Mouse (Mus musculus) common myeloid progenitor, adult 5-6 weeks (primary cell): ENCODE results near the gene Zfr2. TPM values are rescaled to one million over a fixed set of nuclear protein-coding genes. Genes with fewer than 3 reads are reported as not detected.
"Not testable (repeated sequence)": the region's sequence is repeated elsewhere in the genome, so short reads cannot be mapped to it uniquely, and the experiment has no call there.

Experiments used
- ATAC-seq: replicated peaks from 2 replicates; pipeline ENCODE4 v1.8.0; 2016; ENCODE audit warnings: low read depth, mild to moderate bottlenecking, moderate TSS enrichment, inconsistent platforms; ENCODE audit not compliant: poor library complexity, severe bottlenecking
- total RNA-seq: library from RNA; stranded (forward); fragments of 200-1000, 187-1606 nt; gene quantifications from 2 replicates; pipeline ENCODE4 v1.2.3, GENCODE M21; 2017

Zfr2 gene
- total RNA-seq, 1 experiment from 2014 or later: not detected

DNA sequence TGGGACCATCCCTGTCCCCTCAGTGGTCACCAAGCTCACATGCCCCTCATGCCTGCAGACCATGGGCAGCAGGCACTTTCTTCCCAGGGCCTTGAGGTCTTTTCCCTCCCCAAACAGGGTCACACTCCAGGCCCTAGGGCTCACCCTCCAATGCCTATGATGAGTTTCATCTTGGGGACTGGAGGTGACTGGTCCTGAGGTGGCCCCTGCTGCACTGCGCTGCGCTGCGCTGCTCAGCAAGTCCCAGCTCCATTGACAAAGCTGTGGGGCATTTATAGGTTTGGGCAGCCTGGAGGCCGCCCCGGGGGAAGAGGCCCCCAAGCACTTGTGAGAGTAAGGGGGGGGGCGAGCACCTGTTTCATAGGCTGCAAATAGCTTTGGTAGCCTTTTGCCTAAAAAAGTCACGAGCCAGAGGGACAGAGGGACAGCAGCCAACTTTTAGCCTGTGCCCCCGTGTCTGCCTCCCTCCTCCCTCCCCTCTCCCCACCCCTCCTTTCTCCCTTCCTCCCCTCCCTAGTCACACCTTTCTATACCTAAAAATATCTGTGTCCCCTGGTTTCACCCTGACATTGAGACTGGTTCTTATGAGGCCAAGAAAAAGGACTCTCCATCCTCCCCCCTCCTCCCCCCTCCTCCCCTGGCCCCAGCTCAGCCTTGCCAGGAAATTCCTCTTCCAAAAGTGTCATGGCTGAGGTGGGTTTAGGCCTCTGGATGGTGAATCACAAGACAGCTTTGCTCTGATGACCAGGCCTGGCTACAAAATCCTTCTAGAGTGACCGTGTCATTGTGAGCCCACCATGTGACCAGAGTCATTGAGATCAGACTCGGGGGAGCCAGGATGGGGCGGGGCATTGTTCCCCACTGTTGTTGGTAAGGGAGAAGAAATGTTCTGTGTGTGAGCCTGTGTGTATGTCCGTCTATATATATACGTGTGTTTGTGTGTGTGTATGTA, 30.9 kb upstream of the Zfr2 start, which contains the start of gene Nmrk2:
Nmrk2 (minus strand) TSS at position 245 of the 952 bp plus-strand sequence.
- ATAC-seq: no peak

GRCm38 (mm10) chr10:81202978-81203720, 29.8 kb upstream of the Zfr2 start:
- peak; percentile 68 for ATAC-seq

DNA sequence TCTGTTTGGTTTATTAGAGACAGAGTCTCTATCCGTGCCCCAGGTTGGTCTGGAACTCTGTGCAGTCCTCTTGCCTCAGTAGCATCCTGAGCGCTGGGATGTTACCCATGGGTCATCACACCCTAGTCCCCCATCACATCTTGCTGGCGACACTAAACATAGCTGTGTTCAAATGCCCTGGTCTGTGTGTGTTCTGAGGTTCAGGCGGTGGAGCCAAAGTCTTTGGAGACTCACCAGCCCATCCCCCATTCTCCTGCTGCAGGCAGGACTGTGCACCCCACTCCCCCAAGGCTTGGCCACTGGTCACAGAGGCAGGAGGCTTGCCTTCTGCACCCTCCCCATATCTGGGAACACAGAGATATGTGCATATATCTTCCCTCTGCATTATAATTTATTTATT, 28.8 kb upstream of the Zfr2 start:
- ATAC-seq: no peak

DNA sequence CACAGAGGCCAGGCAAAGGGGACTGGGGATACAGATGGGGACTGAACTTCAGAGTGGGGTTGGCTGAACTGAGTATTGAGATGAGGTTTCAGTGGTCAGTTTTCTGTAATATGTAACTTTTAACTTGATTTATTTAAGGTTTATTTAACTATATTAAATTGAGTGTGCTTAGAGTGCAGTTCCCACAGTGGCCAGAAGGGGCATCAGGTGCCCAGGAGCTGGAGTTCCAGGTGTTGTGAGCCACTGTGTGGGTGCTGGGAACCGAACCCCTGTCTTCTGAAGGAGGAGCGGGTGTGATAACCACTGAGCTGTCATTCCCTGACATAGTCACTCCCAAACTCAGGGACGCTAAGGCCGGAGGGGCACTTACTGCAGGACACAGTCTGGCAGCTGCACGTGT, 22.8 kb upstream of the Zfr2 start:
- ATAC-seq: no peak

- ATAC-seq: no peak
These were observed 16.7 kb upstream of the Zfr2 start for GRCm38 (mm10) chr10:81216260-81216659.

GRCm38 (mm10) chr10:81216810-81217209, 16.1 kb upstream of the Zfr2 start:
- no peak for ATAC-seq

GRCm38 (mm10) chr10:81217267-81217666, 15.7 kb upstream of the Zfr2 start:
- ATAC-seq: not testable (repeated sequence)

- peak; percentile 65 for ATAC-seq
These were observed 15.0 kb upstream of the Zfr2 start for GRCm38 (mm10) chr10:81217964-81218363.

GRCm38 (mm10) chr10:81221402-81222015, 11.4 kb upstream of the Zfr2 start:
- ATAC-seq: peak; percentile 74

DNA sequence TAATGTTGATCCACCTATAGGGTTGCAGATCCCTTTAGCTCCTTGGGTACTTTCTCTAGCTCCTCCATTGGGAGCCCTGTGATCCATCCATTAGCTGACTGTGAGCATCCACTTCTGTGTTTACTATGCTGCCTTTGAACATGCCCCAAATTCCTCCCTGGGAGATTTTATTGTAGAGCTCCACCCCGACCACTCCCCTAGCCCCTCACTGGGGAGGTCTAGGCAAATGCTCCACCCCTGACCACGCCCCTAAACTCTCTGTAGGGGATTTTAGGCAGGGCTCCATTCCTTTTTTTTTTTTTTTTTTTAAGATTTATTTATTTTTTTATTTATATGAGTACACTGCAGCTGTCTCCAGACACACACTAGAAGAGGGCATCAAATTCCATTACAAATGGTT, 9.2 kb upstream of the Zfr2 start:
- not testable (repeated sequence) for ATAC-seq

- no peak for ATAC-seq
These were observed 3.1 kb upstream of the Zfr2 start for GRCm38 (mm10) chr10:81229735-81230437.

DNA sequence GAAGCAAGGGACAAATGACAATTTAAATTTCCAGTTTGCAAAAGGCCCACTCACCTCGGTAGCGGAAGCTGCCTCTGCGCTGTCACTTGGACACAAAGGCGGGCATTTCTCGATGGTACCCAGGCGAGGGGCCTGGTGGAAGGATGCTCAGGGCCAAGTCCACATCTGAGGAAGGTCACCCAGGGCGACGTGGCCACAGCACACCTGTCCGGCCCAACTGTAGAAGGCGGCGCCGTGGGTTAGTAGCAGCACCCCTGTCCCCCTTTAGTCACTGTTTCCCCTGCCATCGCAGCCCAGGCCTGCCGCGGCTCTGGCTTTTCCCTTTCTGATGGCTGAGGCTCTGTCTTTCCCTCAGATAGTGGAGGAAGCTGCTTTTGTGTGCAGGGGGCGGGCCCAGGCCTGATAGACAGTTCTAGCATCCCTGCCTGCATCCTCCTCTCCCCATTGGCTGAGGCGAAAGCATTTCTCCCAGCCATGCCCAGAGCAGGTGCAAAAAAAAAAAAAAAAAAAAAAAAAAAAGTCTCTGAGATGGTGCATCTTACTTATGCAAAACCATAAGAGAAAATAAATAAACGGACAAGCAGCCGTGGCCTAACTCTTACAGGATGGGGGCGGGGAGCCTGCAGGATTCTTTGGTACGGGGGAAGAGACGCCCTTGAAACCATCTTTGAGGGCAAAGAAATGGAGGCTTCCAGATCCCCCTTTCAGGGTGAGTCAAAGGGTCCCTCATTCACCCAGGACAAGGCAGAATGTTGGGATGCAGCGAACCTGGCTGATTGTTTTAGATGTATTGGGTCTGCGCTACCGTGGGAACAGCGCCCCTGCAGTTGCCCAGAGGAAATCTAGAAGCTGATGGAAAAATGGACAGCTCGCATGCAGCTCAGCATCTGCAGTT, 2.3 kb upstream of the Zfr2 start, which contains the start of gene Atcay:
Atcay (minus strand) TSS at position 396 of the 895 bp plus-strand sequence.
- ATAC-seq: peak; percentile 34

- ATAC-seq: no peak
These were observed 1.5 kb upstream of the Zfr2 start for GRCm38 (mm10) chr10:81231436-81231835.

DNA sequence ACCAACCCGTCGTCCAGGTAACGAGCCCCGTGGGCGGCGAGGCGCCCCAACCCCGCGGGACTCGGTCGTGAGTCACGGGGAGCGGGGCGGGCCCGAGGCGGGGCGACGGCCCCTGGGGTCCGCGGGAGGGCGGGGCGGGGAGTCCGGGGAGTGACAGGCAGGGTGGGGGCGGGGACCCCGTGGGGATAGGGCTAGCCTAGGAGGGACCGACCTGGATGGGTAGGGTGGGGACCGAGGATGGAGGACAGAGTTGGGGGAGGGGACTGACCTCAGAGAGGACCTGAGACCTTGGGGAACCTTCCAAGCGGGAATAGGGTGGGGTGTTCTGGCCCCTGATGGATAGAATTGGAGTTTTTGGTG, 251 bp downstream of the Zfr2 start:
- no peak for ATAC-seq

GRCm38 (mm10) chr10:81234206-81234605, 1.3 kb downstream of the Zfr2 start:
- ATAC-seq: no peak

- no peak for ATAC-seq
These were observed 3.7 kb downstream of the Zfr2 start for GRCm38 (mm10) chr10:81236471-81237268.

GRCm38 (mm10) chr10:81238618-81239017, 5.7 kb downstream of the Zfr2 start:
- ATAC-seq: no peak

GRCm38 (mm10) chr10:81240876-81241275, 7.9 kb downstream of the Zfr2 start:
- peak; percentile 46 for ATAC-seq
